Mouse (Mus musculus): ENCODE results near the gene Pou3f4.

DNA sequence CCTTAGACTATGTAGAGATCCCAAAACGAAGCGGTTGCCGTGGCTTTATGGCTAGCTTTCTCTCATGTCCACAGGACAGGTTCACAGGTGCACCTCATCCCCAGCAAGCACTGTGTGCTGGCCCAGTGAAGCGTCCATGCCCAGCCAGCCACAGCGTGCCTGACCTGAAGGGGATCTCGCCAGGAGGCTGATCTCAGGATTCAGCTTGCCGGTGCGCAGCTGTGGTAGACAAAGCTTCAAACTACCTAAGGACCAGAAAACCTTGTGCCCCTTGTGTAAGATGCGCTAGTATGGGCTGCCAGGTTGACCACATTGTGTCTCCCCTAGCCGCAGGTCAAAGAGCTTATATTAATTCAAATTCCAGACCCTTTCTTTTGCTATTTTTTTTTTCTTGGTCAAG is 3.1 kb downstream of the Pou3f4 start:
- no peak for TF ChIP-seq GATA1 (IDR thresholded peaks at IDR 0.05; ENCODE audit: low read length)
- TF ChIP-seq TAL1 (IDR thresholded peaks at IDR 0.05; ENCODE audit: low read length): no peak
